ENCODE assay signal across 11 mouse cellular contexts in genomic region chr4:152539756-152540155, GRCm38 (mm10).
"Had no signal": no experiment of that assay in that cellular context is flagged by ENCODE, and none has a peak within 500 bp of the region (broad histone marks: within the 10 kb centered on the region; RNA-seq: fewer than 3 reads in every experiment).

No protein-coding gene starts in this region.

- H3K36me3 ChIP-seq: liver, embryonic 12.5 days had no signal

- DNase-seq: lung, adult 18-20 months; lung, embryonic 14.5 days; lung, postnatal 10 days; lung, postnatal 4 days; midbrain, embryonic 14.5 days; right cerebral cortex, postnatal 14 days; thymus, adult 18-20 months; thymus, postnatal 25 days; thymus, postnatal 4 days had no signal

- H3K27me3 ChIP-seq: liver, embryonic 12.5 days; neural tube, embryonic 12.5 days had no signal
